Mouse (Mus musculus) G1E (cell line): Measurements from ENCODE around the gene Tnnt1. TPM values are rescaled to one million over a fixed set of nuclear protein-coding genes. Genes with fewer than 3 reads are reported as not detected.

Source experiments
- ATAC-seq: 2 replicates; pipeline ENCODE4 v1.8.0; 2016; ENCODE audit warnings: mild to moderate bottlenecking; ENCODE audit not compliant: insufficient number of reproducible peaks, poor library complexity, low FRiP score, severe bottlenecking; ENCODE audit errors: extremely low read depth
- DNase-seq: peaks from one replicate; pipeline ENCODE4 v3.0.0; 2012; ENCODE audit warnings: low spot score
- H3K27me3 ChIP-seq: 2 replicates; pipeline ENCODE4 v1.6.1; 2012; ENCODE audit warnings: mild to moderate bottlenecking, low read length, inconsistent platforms; ENCODE audit not compliant: insufficient read depth
- H3K36me3 ChIP-seq: replicated peaks from 2 replicates; pipeline ENCODE3; 2012; ENCODE audit warnings: mild to moderate bottlenecking, inconsistent platforms
- H3K4me1 ChIP-seq: 2 replicates; pipeline ENCODE4 v1.6.1; 2012; ENCODE audit warnings: low read depth, low read length, inconsistent platforms, mixed read lengths; ENCODE audit not compliant: insufficient read depth
- H3K4me3 ChIP-seq: 2 replicates; pipeline ENCODE4 v1.5.1; 2012; ENCODE audit warnings: low read depth, mild to moderate bottlenecking, inconsistent platforms, low read length, moderate library complexity, mixed read lengths
- H3K9me3 ChIP-seq: replicated peaks from 2 replicates; pipeline ENCODE4 v1.6.1; 2012; ENCODE audit warnings: inconsistent platforms
- CTCF ChIP-seq: IDR thresholded peaks from 2 replicates; pipeline ENCODE4 v1.5.1; 2012; ENCODE audit warnings: low read depth, low read length, inconsistent platforms, mixed read lengths
- GATA1 ChIP-seq: IDR thresholded peaks from 2 replicates; pipeline ENCODE4 v1.6.1; 2012; ENCODE audit warnings: borderline replicate concordance, low read length, inconsistent platforms, mixed read lengths
- GATA2 ChIP-seq: IDR thresholded peaks from 2 replicates; pipeline ENCODE4 v1.6.1; 2012; ENCODE audit warnings: low read depth, low read length, inconsistent platforms, borderline replicate concordance
- POLR2AphosphoS5 ChIP-seq: IDR thresholded peaks from 2 replicates; pipeline ENCODE4 v1.6.1; 2012; ENCODE audit warnings: low read depth, low read length, inconsistent platforms; ENCODE audit not compliant: insufficient replicate concordance
- TAL1 ChIP-seq: conservative IDR thresholded peaks from 2 replicates; pipeline ENCODE4 v1.6.1; 2012; ENCODE audit warnings: low read depth, low read length, inconsistent platforms, mixed read lengths
- polyA plus RNA-seq: library from polyadenylated mRNA; stranded (reverse); fragments of >175 nt; gene quantifications from 2 replicates; pipeline ENCODE4 v1.2.3, GENCODE M21; 2012
- total RNA-seq, 2 experiments: library from RNA; stranded (forward) in 1 of 2; stranded (reverse) in 1 of 2; fragments of 200-1000 nt in 1 of 2; fragments of >200 nt in 1 of 2; fragmentation: Nextera tagmentation in 1 of 2; gene quantifications; 2 replicates each; pipeline ENCODE4 v1.2.3; 2014 to 2017

The Tnnt1 gene
- total and polyA plus RNA-seq, 3 experiments = 0.22 TPM; not detected in 2

- DNase-seq = no peak
- Histone ChIP-seq H3K36me3 (no peaks in the 10 kb centered on the region), H3K4me3 (no peak overlapping the region), H3K4me1 (peaks cover 12% of the 10 kb centered on the region), H3K27me3 (peaks cover 29% of the 10 kb centered on the region), H3K9me3 (no peaks in the 10 kb centered on the region)
- TF ChIP-seq GATA2 = no peak
- no peak for TF ChIP-seq TAL1
- no peak for TF ChIP-seq CTCF
- no peak for TF ChIP-seq GATA1
- no peak for TF ChIP-seq POLR2AphosphoS5
- no peak for ATAC-seq
Observed at GRCm38 (mm10) chr7:4521231-4522003, 5.2 kb upstream of the Tnnt1 start.

GRCm38 (mm10) chr7:4518487-4518886 lies 2.3 kb upstream of the Tnnt1 start:
- TF ChIP-seq GATA1 (no peak), CTCF (no peak), TAL1 (no peak), GATA2 (no peak), POLR2AphosphoS5 (no peak)
- no peaks in the 10 kb centered on the region for H3K9me3 ChIP-seq
- no peak overlapping the region for H3K4me3 ChIP-seq
- no peaks in the 10 kb centered on the region for H3K36me3 ChIP-seq
- H3K27me3 ChIP-seq = peaks cover 41% of the 10 kb centered on the region
- H3K4me1 ChIP-seq = peaks cover 14% of the 10 kb centered on the region
- ATAC-seq = peak; percentile 15; the same call in 1 of the 2 replicates
- DNase-seq = peak; percentile 22

- H3K4me3 ChIP-seq = no peak overlapping the region
- no peak for DNase-seq
- peaks cover 33% of the 10 kb centered on the region for H3K27me3 ChIP-seq
- H3K4me1 ChIP-seq = peaks cover 12% of the 10 kb centered on the region
- no peak for ATAC-seq
- no peaks in the 10 kb centered on the region for H3K9me3 ChIP-seq
- no peak for TF ChIP-seq CTCF
- no peak for TF ChIP-seq GATA2
- TF ChIP-seq TAL1 = no peak
- no peak for TF ChIP-seq POLR2AphosphoS5
- TF ChIP-seq GATA1 = no peak
- H3K36me3 ChIP-seq = no peaks in the 10 kb centered on the region
Observed at GRCm38 (mm10) chr7:4515853-4516252, 329 bp downstream of the Tnnt1 start.

- H3K27me3 ChIP-seq = peaks cover 28% of the 10 kb centered on the region
- no peak for DNase-seq
- no peak overlapping the region for H3K4me3 ChIP-seq
- ATAC-seq = no peak
- H3K36me3 ChIP-seq = no peaks in the 10 kb centered on the region
- no peaks in the 10 kb centered on the region for H3K9me3 ChIP-seq
- no peak for TF ChIP-seq TAL1
- no peak for TF ChIP-seq CTCF
- no peak for TF ChIP-seq GATA2
- no peak for TF ChIP-seq POLR2AphosphoS5
- TF ChIP-seq GATA1 = no peak
- peaks cover 18% of the 10 kb centered on the region for H3K4me1 ChIP-seq
Observed at GRCm38 (mm10) chr7:4513829-4514712, 2.1 kb downstream of the Tnnt1 start.

GRCm38 (mm10) chr7:4513236-4513635 lies 2.9 kb downstream of the Tnnt1 start:
- Histone ChIP-seq H3K36me3 (no peaks in the 10 kb centered on the region), H3K9me3 (no peaks in the 10 kb centered on the region), H3K27me3 (peaks cover 28% of the 10 kb centered on the region), H3K4me3 (no peak overlapping the region), H3K4me1 (peaks cover 23% of the 10 kb centered on the region)
- peak; percentile 73 for DNase-seq
- peak; percentile 48 for ATAC-seq
- TF ChIP-seq TAL1 = no peak
- no peak for TF ChIP-seq GATA2
- TF ChIP-seq CTCF = peak; percentile 88
- TF ChIP-seq GATA1 = no peak

GRCm38 (mm10) chr7:4511489-4512224 lies 4.5 kb downstream of the Tnnt1 start:
- TF ChIP-seq CTCF (no peak), GATA2 (no peak), POLR2AphosphoS5 (no peak), TAL1 (no peak), GATA1 (no peak)
- no peak for ATAC-seq
- Histone ChIP-seq H3K4me3 (no peak overlapping the region), H3K36me3 (no peaks in the 10 kb centered on the region), H3K4me1 (peaks cover 35% of the 10 kb centered on the region), H3K27me3 (peaks cover 28% of the 10 kb centered on the region), H3K9me3 (no peaks in the 10 kb centered on the region; the same call in 1 of the 2 replicates)
- DNase-seq = no peak
